Mouse (Mus musculus): Measurements from ENCODE around the gene Prnd.

Gene Prnd

DNA sequence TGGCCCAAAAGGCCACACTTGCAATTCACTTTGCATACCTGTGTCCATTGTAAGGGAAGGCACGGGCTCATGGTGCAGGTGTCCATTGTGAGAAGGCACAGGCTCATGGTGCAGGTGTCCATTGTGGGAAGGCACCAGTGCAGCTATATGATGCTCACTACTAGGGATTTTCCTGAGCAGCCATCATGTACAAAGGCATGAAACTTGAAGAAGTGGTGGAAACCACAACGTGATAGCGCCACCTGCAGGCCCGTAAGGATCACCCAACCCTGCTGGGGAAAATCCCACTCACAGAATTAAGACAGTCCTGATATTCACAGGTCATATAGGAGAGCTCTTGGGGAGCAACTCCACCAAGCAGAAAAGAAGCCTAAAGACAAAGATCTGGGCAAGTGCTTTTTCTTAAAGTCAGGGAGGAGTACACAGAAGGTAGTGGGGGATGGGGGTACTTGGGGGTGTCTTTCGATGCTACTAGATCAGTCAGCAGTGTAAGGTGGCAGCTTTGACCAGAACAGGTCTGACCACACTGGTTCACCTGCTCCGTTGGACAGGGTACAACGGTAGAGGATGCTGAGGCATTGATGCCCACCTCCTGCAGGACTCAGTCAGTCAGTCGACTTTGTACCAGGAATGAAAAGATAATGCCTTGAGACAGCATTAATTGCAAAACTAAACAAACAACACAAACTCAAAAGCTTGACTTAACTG, 11.1 kb upstream of the Prnd start:
- peak; percentile 73 for DNase-seq (ENCODE audit: low read depth, low spot score)

DNA sequence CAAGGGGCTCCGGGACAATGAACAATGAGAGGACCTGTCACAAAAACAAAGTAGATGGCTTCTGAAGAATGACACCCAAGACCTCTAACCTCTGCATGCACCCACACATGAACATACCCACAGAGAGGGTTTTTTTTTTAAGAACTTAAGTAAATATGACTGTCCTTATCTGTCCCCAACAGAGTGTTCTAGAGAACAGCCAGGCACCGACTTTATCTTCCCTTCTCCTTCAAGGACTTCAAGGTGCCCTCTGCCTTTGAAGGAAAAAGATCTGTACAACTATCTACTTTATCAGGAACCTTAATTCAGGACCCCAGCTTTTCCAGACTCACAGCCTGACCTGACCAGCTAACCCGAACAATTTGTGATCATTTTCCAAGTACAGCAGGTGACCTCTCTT, 10.2 kb upstream of the Prnd start:
- DNase-seq (ENCODE audit: low read depth, low spot score) = no peak

DNA sequence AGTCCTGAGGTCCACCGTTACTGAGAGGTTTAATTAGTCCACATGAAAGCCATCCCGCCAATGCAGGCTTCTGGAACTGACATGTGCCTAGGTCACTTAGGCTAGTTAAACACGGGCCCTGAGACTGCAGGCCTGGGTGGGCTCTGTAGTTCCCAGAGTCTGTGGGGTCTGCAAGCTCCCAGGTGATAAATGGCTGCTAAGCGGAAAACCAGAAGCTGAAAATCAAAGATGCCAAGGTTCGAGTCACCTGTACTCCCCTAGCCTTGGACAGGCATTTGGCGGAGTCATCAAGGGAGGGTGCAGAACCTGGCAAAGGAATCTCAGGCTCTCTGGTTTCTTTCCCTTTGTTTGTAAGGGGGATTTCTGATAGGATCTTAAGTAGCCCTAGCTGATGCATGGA, 9.2 kb upstream of the Prnd start:
- DNase-seq (ENCODE audit: low read depth, low spot score) = no peak

DNA sequence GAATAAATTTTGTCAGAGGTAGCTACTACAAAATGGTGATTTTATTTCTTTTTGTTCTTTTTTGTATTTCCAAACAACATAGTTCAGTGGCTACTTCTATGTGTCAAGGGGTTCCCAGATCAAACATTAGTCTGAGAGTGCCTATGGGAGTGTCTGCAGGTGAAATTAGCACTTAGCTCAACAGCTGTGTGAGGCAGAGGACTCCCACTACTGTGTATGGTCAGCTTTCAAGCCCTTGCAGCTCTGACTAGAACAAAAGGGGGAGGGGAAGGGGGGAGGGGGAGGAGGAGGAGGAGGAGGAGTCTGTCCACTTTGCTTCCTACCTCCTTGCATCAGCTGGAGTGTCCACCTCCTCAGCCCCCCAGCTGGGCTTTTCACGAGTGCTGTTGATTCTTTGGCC, 6.3 kb upstream of the Prnd start:
- DNase-seq (ENCODE audit: low read depth, low spot score) = no peak

DNA sequence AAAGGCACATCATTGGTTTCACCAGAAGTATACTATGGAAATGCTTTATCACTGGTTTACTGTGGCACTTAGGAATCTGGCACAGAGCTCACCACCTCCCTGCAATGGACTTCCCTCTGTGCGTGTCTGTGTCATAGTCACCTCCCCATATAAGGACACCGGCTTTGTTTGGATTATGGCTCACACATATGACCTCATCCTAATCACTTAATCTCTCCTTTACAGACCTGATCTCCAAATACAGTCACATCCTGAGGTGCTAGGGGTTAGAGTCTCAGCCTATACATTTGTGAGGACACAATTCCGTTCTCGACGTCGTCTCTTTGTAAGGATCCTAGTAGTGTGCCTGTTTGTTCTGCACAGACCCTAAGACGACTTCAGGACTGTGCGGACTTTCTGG, 5.4 kb upstream of the Prnd start:
- no peak for DNase-seq (ENCODE audit: low read depth, low spot score)

DNA sequence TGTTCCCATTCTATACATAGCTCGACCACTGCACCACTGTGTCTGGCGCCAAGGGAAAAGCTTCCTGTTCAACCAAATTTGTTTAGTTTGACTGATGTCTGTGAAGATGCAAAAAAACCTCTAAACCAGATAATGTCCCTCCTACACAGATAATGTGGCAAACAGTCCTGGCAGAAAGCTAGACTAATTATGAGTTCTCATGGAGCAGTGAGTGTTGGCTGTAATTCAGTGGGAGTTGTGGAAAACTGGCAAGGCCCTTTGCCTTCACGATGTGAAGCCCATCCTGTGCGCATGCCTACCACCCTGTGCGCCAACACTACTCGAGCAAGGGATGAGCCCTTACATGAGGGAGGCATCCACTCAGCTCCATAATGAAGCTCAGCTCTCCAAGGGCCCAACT, 4.9 kb upstream of the Prnd start:
- no peak for DNase-seq (ENCODE audit: low read depth, low spot score)

DNA sequence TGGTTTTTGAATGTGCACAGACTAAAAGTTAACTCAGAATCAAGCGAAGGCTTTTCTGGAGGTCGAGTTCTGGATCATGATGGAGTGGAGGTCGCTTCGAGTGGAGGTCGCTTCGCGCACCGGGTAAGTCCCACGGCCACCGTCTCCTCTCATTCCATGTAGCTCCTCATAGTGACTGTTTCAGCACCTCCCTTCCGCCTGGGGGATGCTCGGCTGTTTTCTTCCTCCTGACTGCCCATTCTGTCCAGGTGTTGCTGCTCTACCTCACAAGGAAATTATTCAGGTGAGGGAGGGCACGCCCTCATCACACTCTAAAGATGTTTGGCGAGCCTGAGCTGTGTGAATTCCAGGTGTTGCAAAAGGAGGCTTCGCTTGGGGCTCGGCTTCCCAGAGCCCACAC, 4.3 kb upstream of the Prnd start:
- DNase-seq (ENCODE audit: low read depth, low spot score) = no peak

DNA sequence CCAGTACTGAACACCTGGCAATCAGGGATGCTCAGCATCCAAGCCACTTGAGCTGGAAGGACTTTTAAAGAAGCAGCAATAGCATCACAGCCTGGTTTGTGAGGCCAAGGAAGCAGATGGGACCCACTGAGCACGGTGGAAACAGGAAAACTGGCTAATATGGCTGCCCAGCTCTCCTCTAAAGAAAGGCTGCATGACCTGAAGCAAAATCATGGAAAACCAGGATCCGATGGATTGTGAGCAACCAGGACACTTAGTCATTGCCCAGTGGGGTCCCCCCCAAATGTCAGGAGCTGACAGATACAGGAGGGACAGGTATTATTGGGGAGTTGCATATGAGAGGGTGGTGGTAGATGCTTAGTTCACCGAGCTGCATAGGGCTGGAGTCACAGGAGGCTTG, 2.5 kb upstream of the Prnd start:
- no peak for DNase-seq (ENCODE audit: low read depth, low spot score)

DNA sequence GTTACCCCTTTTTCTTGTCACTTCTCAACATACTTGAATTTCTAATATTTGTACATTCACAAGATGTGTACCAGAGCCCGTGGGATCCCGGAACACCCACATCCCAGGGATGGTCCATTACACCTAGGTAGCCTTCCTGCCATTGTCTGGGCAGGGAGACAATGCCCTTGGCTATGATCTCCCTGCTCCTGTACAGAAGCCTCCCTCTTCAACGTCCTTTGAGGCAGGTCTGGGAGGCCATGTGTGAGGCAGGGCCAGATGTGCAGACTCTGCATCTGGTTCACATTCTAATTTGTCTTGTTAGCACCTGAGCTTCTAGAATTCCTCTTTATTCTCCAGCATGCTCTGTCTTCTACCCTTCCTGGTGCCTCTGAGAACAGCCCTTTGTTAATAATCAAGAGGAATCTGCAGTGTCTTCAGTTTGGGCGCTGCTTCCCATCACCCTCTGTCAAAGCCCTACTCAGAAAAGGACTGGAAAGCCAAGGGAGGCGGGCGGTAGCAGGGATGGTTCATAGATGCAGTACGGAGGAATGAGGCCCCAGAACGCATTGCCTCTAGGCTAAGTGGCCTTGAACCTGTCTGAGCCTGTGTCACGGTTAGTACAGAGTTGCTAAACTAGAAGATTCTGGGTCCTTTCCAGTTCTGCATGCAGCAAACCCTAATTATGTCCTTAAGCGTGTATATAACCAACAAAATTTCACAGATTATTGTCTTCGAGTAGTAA, 1.6 kb upstream of the Prnd start:
- DNase-seq (ENCODE audit: low read depth, low spot score) = no peak

DNA sequence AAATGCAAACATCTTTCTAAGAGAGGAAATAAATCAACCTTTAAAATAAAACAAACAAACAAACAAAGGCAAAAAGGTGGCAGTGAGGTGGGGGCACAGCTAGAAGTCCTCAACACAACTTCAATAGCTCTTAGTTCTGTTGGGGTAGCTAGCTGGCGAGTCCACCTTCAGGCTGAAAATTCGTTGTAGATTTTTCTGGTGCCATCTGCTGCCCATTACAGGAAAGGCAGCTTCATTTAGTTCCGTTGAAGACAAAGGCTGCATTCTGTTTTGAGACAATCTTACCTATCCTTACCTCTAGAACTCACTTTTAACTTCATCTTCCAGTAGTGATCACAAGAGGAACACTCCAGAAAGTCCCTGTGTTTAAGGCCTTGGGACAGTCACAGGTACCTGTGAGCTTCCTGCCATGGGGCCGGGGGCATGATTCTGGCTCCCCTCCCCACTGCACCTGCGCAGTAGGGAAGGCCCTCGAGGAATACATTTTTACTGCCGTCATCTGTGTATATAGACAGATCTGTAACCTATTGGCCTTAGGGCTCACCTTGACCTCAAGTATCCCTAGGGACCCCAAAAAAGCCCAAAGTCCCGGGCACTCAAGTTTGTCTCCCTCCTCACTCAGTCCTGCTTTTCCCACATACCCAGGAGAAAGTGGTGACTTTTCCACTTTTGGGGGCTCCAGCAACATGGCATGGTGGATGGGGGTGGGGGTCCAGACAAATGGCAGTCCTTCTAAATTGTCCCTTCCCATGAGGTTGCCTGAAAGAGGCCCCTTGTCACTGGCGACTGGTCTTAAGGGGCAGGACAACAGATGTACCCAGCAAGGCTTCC, 679 bp upstream of the Prnd start:
- peak; percentile 60 for DNase-seq (ENCODE audit: low read depth, low spot score)

DNA sequence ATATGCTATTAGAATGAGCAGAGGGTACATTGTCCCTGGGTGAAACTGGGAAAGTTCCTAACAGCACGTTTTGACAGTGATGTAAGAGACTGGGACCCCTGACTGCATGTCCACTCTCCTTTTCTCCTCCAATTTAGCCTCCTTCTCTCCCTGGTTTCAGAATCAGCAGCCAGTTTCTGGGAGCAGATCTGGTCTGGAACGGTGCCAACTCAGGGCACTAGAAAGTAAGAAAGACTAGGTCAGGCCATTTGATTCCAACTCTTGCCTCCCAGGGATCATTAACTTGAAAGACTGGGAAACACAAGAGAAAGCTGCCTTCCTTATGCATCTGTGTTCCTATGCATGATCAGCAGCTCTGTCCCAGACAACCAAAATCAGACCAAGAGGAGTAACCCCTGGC, 1.8 kb downstream of the Prnd start:
- no peak for DNase-seq (ENCODE audit: low read depth, low spot score)

DNA sequence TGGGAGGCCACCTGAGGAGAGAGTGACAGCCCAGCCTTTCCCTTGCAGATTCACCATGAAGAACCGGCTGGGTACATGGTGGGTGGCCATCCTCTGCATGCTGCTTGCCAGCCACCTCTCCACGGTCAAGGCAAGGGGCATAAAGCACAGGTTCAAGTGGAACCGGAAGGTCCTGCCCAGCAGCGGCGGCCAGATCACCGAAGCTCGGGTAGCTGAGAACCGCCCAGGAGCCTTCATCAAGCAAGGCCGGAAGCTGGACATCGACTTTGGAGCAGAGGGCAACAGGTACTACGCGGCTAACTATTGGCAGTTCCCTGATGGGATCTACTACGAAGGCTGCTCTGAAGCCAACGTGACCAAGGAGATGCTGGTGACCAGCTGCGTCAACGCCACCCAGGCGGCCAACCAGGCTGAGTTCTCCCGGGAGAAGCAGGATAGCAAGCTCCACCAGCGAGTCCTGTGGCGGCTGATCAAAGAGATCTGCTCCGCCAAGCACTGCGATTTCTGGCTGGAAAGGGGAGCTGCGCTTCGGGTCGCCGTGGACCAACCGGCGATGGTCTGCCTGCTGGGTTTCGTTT, 2.4 kb downstream of the Prnd start:
- DNase-seq (ENCODE audit: low read depth, low spot score) = peak; percentile 20

DNA sequence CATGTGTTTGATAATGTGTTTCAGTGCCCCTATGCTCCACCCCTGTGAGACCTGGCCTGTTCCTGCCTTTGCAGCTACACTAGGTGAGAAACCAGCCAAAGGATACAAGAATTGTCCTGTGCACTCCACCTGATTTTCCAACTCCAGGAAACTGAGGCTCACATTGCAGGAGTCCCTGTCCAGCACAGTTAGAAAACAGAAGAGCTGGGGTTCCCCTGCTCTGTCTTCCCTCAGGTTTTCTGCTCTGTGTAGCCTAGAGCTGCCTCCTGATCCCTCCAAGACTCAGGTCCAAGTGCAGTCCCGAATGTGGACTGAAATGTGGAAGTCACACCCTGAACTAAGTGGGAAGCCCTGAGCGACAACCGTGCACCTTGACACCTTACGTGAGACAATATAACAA, 3.0 kb downstream of the Prnd start:
- DNase-seq (ENCODE audit: low read depth, low spot score) = no peak

DNA sequence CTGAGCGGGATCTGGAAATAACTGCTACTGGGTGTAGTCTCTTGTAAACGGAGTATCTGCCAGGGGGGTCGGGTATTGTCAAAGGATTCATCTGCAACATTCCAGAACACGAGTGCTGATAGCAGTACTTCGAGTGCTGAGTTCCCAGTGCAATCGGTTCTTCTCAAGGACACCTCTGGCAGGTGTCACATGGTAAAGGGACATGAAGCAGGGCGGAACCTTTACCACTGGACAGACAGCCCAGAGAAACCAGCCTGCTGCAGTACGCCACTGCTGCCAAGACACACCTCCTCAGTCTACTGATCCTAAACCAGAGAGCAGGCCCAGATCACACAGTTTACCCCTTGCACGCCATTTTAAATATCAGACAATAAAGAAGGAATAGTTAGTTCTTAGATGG, 4.2 kb downstream of the Prnd start:
- DNase-seq (ENCODE audit: low read depth, low spot score) = no peak

DNA sequence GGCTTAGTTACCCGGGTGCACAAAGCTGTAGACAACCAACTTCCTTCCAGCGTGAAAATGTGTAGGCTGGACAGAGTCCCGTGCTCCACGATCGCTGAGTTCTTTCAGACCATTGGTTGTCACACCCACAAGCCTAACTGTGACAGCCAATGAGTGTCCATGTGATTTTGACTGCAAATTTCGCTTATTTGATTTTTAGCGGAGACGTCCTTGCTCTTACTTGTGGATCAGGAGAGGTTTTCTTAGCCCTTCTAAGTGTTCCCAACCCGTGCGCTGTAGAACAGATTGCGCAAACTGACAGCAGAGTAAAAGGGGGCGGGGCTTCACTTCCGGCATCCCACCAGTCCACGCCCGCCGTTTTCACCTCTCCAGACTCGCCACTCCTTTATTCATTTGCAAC, 4.6 kb downstream of the Prnd start:
- DNase-seq (ENCODE audit: low read depth, low spot score) = peak; percentile 34

DNA sequence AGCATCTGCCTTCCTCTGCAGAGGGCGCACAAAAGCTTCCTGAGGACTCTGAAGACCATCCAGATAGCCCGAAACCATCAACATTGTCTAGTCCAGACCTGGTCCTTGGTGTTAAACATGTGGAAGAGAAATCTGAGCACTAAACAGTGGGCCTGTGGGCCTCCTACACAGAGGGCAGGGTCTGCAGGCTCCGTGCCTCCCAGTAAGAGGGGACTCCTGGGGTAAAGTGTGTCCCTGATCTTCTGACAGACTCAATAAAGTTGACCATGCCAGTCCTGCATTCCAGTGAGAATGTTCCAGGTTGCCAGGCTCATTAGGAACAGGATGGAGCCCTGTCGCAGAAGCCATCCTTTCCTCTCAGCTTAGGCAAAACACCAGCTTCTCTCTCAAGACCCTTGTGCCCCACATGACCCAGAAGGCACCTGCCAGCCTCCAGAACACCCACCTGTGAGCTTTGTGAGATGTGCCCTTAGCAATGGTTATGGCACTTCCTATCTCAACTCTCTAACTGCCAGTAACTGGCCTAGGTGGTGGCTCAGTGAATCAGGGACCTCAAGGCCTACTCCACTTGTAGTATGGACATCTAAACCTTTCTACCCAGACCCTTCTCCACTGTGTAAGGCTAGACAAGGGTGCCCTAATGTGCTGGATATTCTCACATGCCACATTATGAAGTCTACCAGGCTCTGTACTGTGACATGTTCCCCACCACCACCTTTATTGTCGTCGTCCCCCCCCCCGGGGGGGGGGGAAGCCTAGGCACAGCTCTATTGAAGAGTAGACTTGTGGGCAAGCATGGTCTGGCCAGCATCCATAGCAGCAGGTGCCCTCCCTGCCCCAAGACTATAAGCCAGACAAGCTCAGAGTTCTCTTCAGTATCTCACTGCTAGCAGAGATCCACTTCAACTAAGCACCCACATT, 5.9 kb downstream of the Prnd start:
- DNase-seq (ENCODE audit: low read depth, low spot score) = no peak

DNA sequence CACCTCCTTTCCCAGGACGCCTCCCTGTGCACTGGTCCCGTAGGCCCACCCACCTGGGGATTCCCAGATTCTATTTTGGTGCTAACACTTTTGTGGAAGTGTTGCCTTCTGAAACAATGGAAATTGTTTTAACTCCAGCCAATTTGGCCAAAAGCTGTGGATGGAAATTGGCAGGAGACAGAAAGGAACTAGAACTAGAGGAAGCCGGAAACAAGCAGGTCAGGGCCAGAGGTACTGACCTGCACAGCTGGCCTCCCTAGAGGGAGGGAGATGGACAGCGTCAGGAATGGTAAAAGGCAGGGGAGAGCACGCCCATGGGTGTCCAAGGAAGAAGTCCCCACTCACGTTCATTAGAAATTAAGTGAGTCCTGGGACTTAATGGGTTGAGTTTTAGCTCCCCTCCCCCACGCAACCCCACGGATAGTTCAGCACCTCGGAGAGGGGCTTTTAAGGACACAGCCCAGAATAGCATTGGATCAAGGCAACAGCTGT, 7.1 kb downstream of the Prnd start:
- peak; percentile 47 for DNase-seq (ENCODE audit: low read depth, low spot score)

DNA sequence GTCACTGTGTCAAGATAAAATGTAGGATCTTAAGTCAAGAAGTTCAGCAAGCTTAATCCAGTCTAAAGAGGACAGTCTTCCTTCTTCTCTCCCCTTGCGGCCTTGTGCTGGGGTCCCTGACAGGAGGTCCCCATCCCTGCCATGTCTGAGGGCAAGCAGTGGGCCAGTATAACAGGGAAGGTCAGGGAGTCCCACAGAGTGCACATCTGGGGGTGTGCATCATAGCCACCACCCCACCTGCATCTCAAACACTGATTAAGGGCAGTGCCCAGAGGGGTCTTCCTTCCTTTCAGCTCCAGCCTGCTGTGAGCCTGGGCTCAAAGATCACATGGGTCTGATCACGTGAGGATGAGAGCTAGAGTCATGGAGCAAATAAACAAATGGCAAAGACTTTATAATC, 11.0 kb downstream of the Prnd start:
- no peak for DNase-seq (ENCODE audit: low read depth, low spot score)

DNA sequence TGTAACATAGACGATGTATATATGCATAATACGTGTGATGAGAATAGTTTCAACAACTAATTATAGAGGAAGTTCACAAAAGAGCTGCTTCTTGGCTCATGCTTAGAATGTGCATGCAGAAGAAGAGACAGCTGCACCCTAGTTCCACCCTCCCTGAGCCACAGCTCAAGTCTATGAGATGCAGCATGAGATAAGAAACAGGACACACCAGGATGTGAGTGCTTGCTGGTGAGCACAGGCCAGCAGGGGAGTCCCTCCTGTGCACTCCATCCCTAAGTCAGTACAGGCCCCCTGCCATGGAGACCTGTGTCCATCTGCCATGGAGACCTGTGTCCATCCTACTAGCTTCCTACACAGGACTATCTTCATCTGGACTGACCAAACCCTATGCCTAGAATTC, 19.9 kb downstream of the Prnd start:
- DNase-seq (ENCODE audit: low read depth, low spot score) = no peak

DNA sequence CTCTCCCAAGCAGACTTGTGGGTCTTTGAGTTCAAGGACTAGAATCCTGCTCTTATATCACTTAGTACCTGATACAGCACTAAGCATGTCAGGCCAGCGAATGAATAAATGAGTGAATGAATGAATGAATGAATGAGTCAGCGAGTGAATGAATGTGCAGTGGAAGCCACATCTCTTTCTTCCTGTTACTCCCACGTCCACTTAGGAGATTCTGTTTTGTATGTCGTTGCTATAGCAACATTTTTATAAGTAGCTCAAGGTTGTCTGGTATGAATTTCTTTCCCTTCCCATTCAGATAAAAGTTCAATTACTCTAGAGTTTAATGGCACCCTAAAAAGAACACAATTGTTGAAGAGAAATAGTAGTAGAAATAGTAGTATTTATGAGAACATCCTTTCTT, 20.4 kb downstream of the Prnd start:
- DNase-seq (ENCODE audit: low read depth, low spot score) = no peak

DNA sequence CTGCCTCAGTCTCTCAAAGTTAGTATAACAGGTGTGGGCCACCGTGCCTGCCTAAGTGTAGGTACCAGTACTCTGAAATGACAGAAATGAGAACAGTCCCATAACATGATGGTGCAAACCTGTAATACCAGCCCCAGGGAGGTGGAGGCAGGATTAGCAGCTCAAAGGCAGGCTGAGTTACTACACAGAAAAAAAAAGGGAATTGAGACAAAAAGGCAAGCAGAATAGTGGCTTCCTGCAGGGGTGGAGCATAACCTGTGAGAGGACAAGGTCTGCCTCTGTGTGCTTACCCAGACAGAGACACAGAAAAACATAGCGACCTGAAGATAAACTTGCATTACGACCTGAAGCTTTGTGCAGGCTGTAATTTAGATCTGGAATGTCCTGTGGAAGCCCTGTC, 26.0 kb downstream of the Prnd start:
- no peak for DNase-seq (ENCODE audit: low read depth, low spot score)

Data from mesoderm, embryonic 11.5 days (tissue).